Mouse (Mus musculus): ENCODE data around the gene Lrfn1. TPM values are rescaled to one million over a fixed set of nuclear protein-coding genes. Genes with fewer than 3 reads are reported as not detected.

Lrfn1 gene
- polyA plus RNA-seq, 1 experiment, result 1.1 TPM

- TF ChIP-seq POLR2A (IDR thresholded peaks at IDR 0.05; ENCODE audit: control insufficient read depth, low read depth, low read length) (no peak), CTCF (IDR thresholded peaks at IDR 0.05; ENCODE audit: control insufficient read depth, insufficient read depth, insufficient replicate concordance, low read depth, low read length) (no peak)
- Histone ChIP-seq H3K4me1 (ENCODE audit: control insufficient read depth, insufficient read depth, low read length) (peaks cover 2% of the 10 kb centered on the region; the same call in 1 of the 2 replicates), H3K4me3 (ENCODE audit: control insufficient read depth, low read depth, low read length) (no peak overlapping the region), H3K27me3 (ENCODE audit: control insufficient read depth, insufficient read depth, low read length) (no peaks in the 10 kb centered on the region), H3K36me3 (ENCODE audit: control insufficient read depth, insufficient read depth, low read length) (peaks cover 3% of the 10 kb centered on the region; the same call in 1 of the 2 replicates), H3K27ac (ENCODE audit: control insufficient read depth, insufficient read depth, low read depth, low read length) (no peak overlapping the region)
Measured at GRCm38 (mm10) chr7:28427738-28428137, 24.0 kb upstream of the Lrfn1 start.

- H3K27ac ChIP-seq (ENCODE audit: control insufficient read depth, insufficient read depth, low read depth, low read length), result no peak overlapping the region
- H3K4me3 ChIP-seq (ENCODE audit: control insufficient read depth, low read depth, low read length), result no peak overlapping the region
- H3K4me1 ChIP-seq (ENCODE audit: control insufficient read depth, insufficient read depth, low read length), result no peaks in the 10 kb centered on the region
- TF ChIP-seq POLR2A (IDR thresholded peaks at IDR 0.05; ENCODE audit: control insufficient read depth, low read depth, low read length) (no peak), CTCF (IDR thresholded peaks at IDR 0.05; ENCODE audit: control insufficient read depth, insufficient read depth, insufficient replicate concordance, low read depth, low read length) (no peak)
- no peaks in the 10 kb centered on the region for H3K36me3 ChIP-seq (ENCODE audit: control insufficient read depth, insufficient read depth, low read length)
- no peaks in the 10 kb centered on the region for H3K27me3 ChIP-seq (ENCODE audit: control insufficient read depth, insufficient read depth, low read length)
Measured at GRCm38 (mm10) chr7:28430512-28430911, 21.3 kb upstream of the Lrfn1 start.

GRCm38 (mm10) chr7:28432252-28432651 is 19.5 kb upstream of the Lrfn1 start:
- no peaks in the 10 kb centered on the region for H3K27me3 ChIP-seq (ENCODE audit: control insufficient read depth, insufficient read depth, low read length)
- no peak overlapping the region for H3K27ac ChIP-seq (ENCODE audit: control insufficient read depth, insufficient read depth, low read depth, low read length)
- no peaks in the 10 kb centered on the region for H3K36me3 ChIP-seq (ENCODE audit: control insufficient read depth, insufficient read depth, low read length)
- no peak for TF ChIP-seq POLR2A (IDR thresholded peaks at IDR 0.05; ENCODE audit: control insufficient read depth, low read depth, low read length)
- H3K4me1 ChIP-seq (ENCODE audit: control insufficient read depth, insufficient read depth, low read length), result peaks cover 1% of the 10 kb centered on the region
- H3K4me3 ChIP-seq (ENCODE audit: control insufficient read depth, low read depth, low read length), result no peak overlapping the region

GRCm38 (mm10) chr7:28435660-28436259 is 16.0 kb upstream of the Lrfn1 start:
- Histone ChIP-seq H3K4me1 (ENCODE audit: control insufficient read depth, insufficient read depth, low read length) (peaks cover 7% of the 10 kb centered on the region), H3K27ac (ENCODE audit: control insufficient read depth, insufficient read depth, low read depth, low read length) (peak overlapping the region; percentile 92), H3K36me3 (ENCODE audit: control insufficient read depth, insufficient read depth, low read length) (no peaks in the 10 kb centered on the region), H3K27me3 (ENCODE audit: control insufficient read depth, insufficient read depth, low read length) (no peaks in the 10 kb centered on the region), H3K4me3 (ENCODE audit: control insufficient read depth, low read depth, low read length) (peak overlapping the region; percentile 96)
- no peak for TF ChIP-seq CTCF (IDR thresholded peaks at IDR 0.05; ENCODE audit: control insufficient read depth, insufficient read depth, insufficient replicate concordance, low read depth, low read length)
- no peak for TF ChIP-seq POLR2A (IDR thresholded peaks at IDR 0.05; ENCODE audit: control insufficient read depth, low read depth, low read length)

GRCm38 (mm10) chr7:28436271-28436904 is 15.4 kb upstream of the Lrfn1 start:
- Histone ChIP-seq H3K27me3 (ENCODE audit: control insufficient read depth, insufficient read depth, low read length) (no peaks in the 10 kb centered on the region), H3K4me3 (ENCODE audit: control insufficient read depth, low read depth, low read length) (peak overlapping the region; percentile 96), H3K27ac (ENCODE audit: control insufficient read depth, insufficient read depth, low read depth, low read length) (peak overlapping the region; percentile 84), H3K36me3 (ENCODE audit: control insufficient read depth, insufficient read depth, low read length) (no peaks in the 10 kb centered on the region), H3K4me1 (ENCODE audit: control insufficient read depth, insufficient read depth, low read length) (peaks cover 7% of the 10 kb centered on the region)
- TF ChIP-seq CTCF (IDR thresholded peaks at IDR 0.05; ENCODE audit: control insufficient read depth, insufficient read depth, insufficient replicate concordance, low read depth, low read length), result peak; percentile 70; the same call in 1 of the 2 replicates
- TF ChIP-seq POLR2A (IDR thresholded peaks at IDR 0.05; ENCODE audit: control insufficient read depth, low read depth, low read length), result peak; percentile 64; the same call in 1 of the 2 replicates

GRCm38 (mm10) chr7:28436932-28437570 is 14.7 kb upstream of the Lrfn1 start, which contains the start of gene Gmfg:
Gene Gmfg, plus strand, starts transcription at chr7:28437447.
- H3K27me3 ChIP-seq (ENCODE audit: control insufficient read depth, insufficient read depth, low read length), result no peaks in the 10 kb centered on the region
- peak within 1 kb of the TSS; percentile 84 for H3K27ac ChIP-seq (ENCODE audit: control insufficient read depth, insufficient read depth, low read depth, low read length)
- TF ChIP-seq CTCF (IDR thresholded peaks at IDR 0.05; ENCODE audit: control insufficient read depth, insufficient read depth, insufficient replicate concordance, low read depth, low read length) (peak; percentile 51; the same call in 1 of the 2 replicates), POLR2A (IDR thresholded peaks at IDR 0.05; ENCODE audit: control insufficient read depth, low read depth, low read length) (no peak)
- H3K4me3 ChIP-seq (ENCODE audit: control insufficient read depth, low read depth, low read length), result peak within 1 kb of the TSS; percentile 96
- H3K36me3 ChIP-seq (ENCODE audit: control insufficient read depth, insufficient read depth, low read length), result no peaks in the 10 kb centered on the region
- H3K4me1 ChIP-seq (ENCODE audit: control insufficient read depth, insufficient read depth, low read length), result peaks cover 7% of the 10 kb centered on the region

- H3K4me3 ChIP-seq (ENCODE audit: control insufficient read depth, low read depth, low read length), result peak overlapping the region; percentile 96
- no peaks in the 10 kb centered on the region for H3K36me3 ChIP-seq (ENCODE audit: control insufficient read depth, insufficient read depth, low read length)
- H3K27ac ChIP-seq (ENCODE audit: control insufficient read depth, insufficient read depth, low read depth, low read length), result no peak overlapping the region
- TF ChIP-seq POLR2A (IDR thresholded peaks at IDR 0.05; ENCODE audit: control insufficient read depth, low read depth, low read length) (no peak), CTCF (IDR thresholded peaks at IDR 0.05; ENCODE audit: control insufficient read depth, insufficient read depth, insufficient replicate concordance, low read depth, low read length) (no peak)
- no peaks in the 10 kb centered on the region for H3K27me3 ChIP-seq (ENCODE audit: control insufficient read depth, insufficient read depth, low read length)
- peaks cover 7% of the 10 kb centered on the region for H3K4me1 ChIP-seq (ENCODE audit: control insufficient read depth, insufficient read depth, low read length)
Measured at GRCm38 (mm10) chr7:28437964-28438363, 13.8 kb upstream of the Lrfn1 start.

Measured in testis, adult 2 months (tissue).